Mouse (Mus musculus) adipose tissue, adult 10 weeks (tissue): ENCODE data around the gene Zfp973. TPM values are rescaled to one million over a fixed set of nuclear protein-coding genes. Genes with fewer than 3 reads are reported as not detected.

ENCODE experiments used
- polyA plus RNA-seq: library from polyadenylated mRNA; stranded (reverse); fragments of 350-450 nt; fragmentation: Illumina TruSeq; extraction: RNeasy Lipid Tissue Mini Kit (QIAGEN cat#74804); gene quantifications from one replicate; pipeline ENCODE4 v1.2.3, GENCODE M21; 2014; ENCODE audit warnings: low read depth, low replicate concordance

The Zfp973 gene
- 9.8 TPM for polyA plus RNA-seq

DNA sequence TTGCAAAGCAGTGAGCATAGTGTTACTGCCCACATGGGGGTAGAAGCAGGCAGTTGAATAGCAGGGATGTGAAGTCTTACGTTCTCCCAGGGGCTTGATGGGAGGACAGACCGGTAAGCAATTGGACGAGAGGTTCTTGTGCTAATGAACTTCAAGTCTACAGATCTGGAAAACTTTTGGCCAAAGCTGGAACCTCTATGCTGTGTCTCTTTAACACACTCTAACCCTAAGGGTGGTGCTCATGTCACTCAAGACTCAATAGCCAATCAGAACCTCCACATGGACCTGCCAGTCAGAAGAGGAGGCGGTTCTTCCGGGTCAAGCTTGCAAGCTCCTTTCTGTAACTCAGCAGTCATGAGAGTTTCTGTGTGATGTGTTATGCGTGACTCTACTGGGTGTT lies at the start of gene Zfp973:
TSS of gene Zfp973 (plus strand) at position 301 of the 400 bp plus-strand sequence.

DNA sequence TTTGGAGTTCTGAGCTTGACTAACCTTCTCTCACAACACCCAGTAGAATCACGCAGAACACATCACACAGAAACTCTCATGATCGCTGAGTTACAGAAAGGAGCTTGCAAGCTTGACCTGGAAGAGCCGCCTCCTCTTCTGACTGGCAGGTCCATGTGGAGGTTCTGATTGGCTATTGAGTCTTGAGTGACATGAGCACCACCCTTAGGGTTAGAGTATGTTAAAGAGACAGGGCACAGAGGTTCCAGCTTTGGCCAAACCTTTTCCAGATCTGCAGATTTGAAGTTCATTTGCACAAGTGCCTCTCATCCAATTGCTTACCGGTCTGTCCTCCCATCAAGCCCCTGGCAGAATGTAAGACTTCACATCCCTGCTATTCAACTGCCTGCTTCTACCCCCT lies 34.1 kb upstream of the Zfp973 start, which contains the start of gene Gm14308:
TSS of gene Gm14308 (minus strand) at position 101 of the 400 bp plus-strand sequence.

DNA sequence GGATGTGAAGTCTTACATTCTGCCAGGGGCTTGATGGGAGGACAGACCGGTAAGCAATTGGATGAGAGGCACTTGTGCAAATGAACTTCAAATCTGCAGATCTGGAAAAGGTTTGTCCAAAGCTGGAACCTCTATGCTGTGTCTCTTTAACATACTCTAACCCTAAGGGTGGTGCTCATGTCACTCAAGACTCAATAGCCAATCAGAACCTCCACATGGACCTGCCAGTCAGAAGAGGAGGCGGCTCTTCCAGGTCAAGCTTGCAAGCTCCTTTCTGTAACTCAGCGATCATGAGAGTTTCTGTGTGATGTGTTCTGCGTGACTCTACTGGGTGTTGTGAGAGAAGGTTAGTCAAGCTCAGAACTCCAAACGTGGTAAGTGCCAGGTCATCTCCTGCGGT lies 37.7 kb downstream of the Zfp973 start, which contains the start of gene Gm14305:
TSS of gene Gm14305 (plus strand) at position 278 of the 400 bp plus-strand sequence.

Other genes starting within 250 kb of the Zfp973 start
- 5.6 TPM for gene Gm14435, start 246.9 kb upstream of the Zfp973 start, polyA plus RNA-seq
- 6.6 TPM for gene Gm14434, start 183.7 kb upstream of the Zfp973 start, polyA plus RNA-seq
- not detected for gene Zfp967, start 149.5 kb upstream of the Zfp973 start, polyA plus RNA-seq
- gene Gm14308, start 34.2 kb upstream of the Zfp973 start, polyA plus RNA-seq: 4.5 TPM
- gene Gm14305, start 37.8 kb downstream of the Zfp973 start, polyA plus RNA-seq: 22.3 TPM
- 22.7 TPM for gene Gm14295, start 128.1 kb downstream of the Zfp973 start, polyA plus RNA-seq
- not detected for gene Gm14408, start 160.6 kb downstream of the Zfp973 start, polyA plus RNA-seq